Mouse (Mus musculus) limb, embryonic 14.5 days (tissue): ENCODE data around the gene Nthl1. TPM values are rescaled to one million over a fixed set of nuclear protein-coding genes. Genes with fewer than 3 reads are reported as not detected.

Source experiments
- ATAC-seq: fragments of 200-750 bp; cut with Nextera tagmentation; 2 replicates; pipeline ENCODE4 v1.8.0; 2017; ENCODE audit warnings: low read depth, moderate number of reproducible peaks, moderate TSS enrichment; ENCODE audit not compliant: low FRiP score
- DNase-seq: peaks from one replicate; pipeline ENCODE4 v3.0.0-alpha.2; 2015; ENCODE audit warnings: low spot score
- H3K27ac ChIP-seq: fragments of 300-500 bp; sonication (generic); replicated peaks from 2 replicates; pipeline ENCODE4 v1.5.1; 2014; ENCODE audit warnings: low read depth, mild to moderate bottlenecking, low read length, moderate library complexity, mixed read lengths
- H3K27me3 ChIP-seq: fragments of 300-500 bp; sonication (generic); 2 replicates; pipeline ENCODE4 v1.6.1; 2014; ENCODE audit warnings: low read length, mixed read lengths; ENCODE audit not compliant: control insufficient read depth, insufficient read depth
- H3K36me3 ChIP-seq: fragments of 300-500 bp; sonication (generic); 2 replicates; pipeline ENCODE4 v1.6.1; 2014; ENCODE audit warnings: mild to moderate bottlenecking, low read length, moderate library complexity, mixed read lengths; ENCODE audit not compliant: control insufficient read depth, insufficient read depth
- H3K4me1 ChIP-seq: fragments of 300-500 bp; sonication (generic); 2 replicates; pipeline ENCODE4 v1.6.1; 2014; ENCODE audit warnings: antibody characterized with exemption, low read length, mixed read lengths; ENCODE audit not compliant: control insufficient read depth, insufficient read depth
- H3K4me2 ChIP-seq: fragments of 300-500 bp; sonication (generic); replicated peaks from 2 replicates; pipeline ENCODE4 v1.6.1; 2014; ENCODE audit warnings: low read depth, mild to moderate bottlenecking, low read length, moderate library complexity; ENCODE audit not compliant: severe bottlenecking
- H3K4me3 ChIP-seq: fragments of 300-500 bp; sonication (generic); replicated peaks from 2 replicates; pipeline ENCODE4 v1.5.1; 2014; ENCODE audit warnings: low read length
- H3K9ac ChIP-seq: fragments of 300-500 bp; sonication (generic); 2 replicates; pipeline ENCODE4 v1.6.1; 2014; ENCODE audit warnings: mild to moderate bottlenecking, low read depth, low read length, moderate library complexity; ENCODE audit not compliant: severe bottlenecking
- H3K9me3 ChIP-seq: fragments of 300-500 bp; sonication (generic); 2 replicates; pipeline ENCODE4 v1.6.1; 2016; ENCODE audit warnings: low read length; ENCODE audit not compliant: control insufficient read depth
- POLR2A ChIP-seq: fragments of 200-500 bp; IDR thresholded peaks from 2 replicates; pipeline ENCODE4 v1.8.0; 2012; ENCODE audit warnings: inconsistent platforms, mild to moderate bottlenecking, moderate library complexity, borderline replicate concordance; ENCODE audit not compliant: insufficient read depth, insufficient read length; ENCODE audit errors: extremely low read depth
- WGBS: fragments of 180-500 bp; shearing (Covaris S2); extraction: QIAGEN DNeasy Blood & Tissue Kit; methylation state at CpG from one replicate; pipeline ENCODE4 v1.1.7; 2014; 5-methylcytosine and 5-hydroxymethylcytosine counted together
- polyA plus RNA-seq, 2 experiments: library from polyadenylated mRNA; depleted of rRNA in 1 of 2; stranded (reverse) in 1 of 2; unstranded in 1 of 2; fragments of >200 nt; fragmentation: Nextera tagmentation in 1 of 2; extraction: Ambion mirVana in 1 of 2; gene quantifications; 2 replicates each; pipeline versions ENCODE4 v1.2.1 to v1.2.3; 2012 to 2014

Gene Nthl1
- polyA plus RNA-seq (2012; rRNA removed) (28.5 and 30.0 TPM in 2 replicates), polyA plus RNA-seq (2014; fragmentation: Nextera tagmentation; extraction: Ambion mirVana) (17.8 and 21.5 TPM in 2 replicates)

GRCm38 (mm10) chr17:24632167-24632812 is at the start of gene Nthl1, which contains the start of gene Tsc2:
Gene Nthl1 (plus strand): TSS chr17:24632680.
Gene Tsc2 (minus strand): TSS chr17:24632630.
- ATAC-seq (peak; percentile 90), DNase-seq (peak; percentile 88)
- Histone ChIP-seq H3K27ac (peak within 1 kb of the TSS; percentile 90), H3K36me3 (peaks cover 40% of the 10 kb centered on the region), H3K4me3 (peak within 1 kb of the TSS; percentile 62), H3K4me1 (peaks cover 16% of the 10 kb centered on the region), H3K27me3 (no peaks in the 10 kb centered on the region), H3K4me2 (peak within 1 kb of the TSS; percentile 82), H3K9ac (peak within 1 kb of the TSS; percentile 69), H3K9me3 (no peaks in the 10 kb centered on the region)
- WGBS = 1% methylated on average over 51 of the region's 51 CpGs
- peak; percentile 64; the same call in 1 of the 2 replicates for TF ChIP-seq POLR2A

- ATAC-seq (no peak), DNase-seq (no peak)
- TF ChIP-seq POLR2A = no peak
- Histone ChIP-seq H3K4me2 (no peak overlapping the region), H3K9ac (no peak overlapping the region), H3K27ac (no peak overlapping the region), H3K4me3 (no peak overlapping the region), H3K9me3 (no peaks in the 10 kb centered on the region), H3K4me1 (no peaks in the 10 kb centered on the region), H3K27me3 (no peaks in the 10 kb centered on the region), H3K36me3 (peaks cover 87% of the 10 kb centered on the region)
- 67% methylated on average over 5 of the region's 5 CpGs for WGBS
Observed at GRCm38 (mm10) chr17:24583599-24584460, 48.6 kb upstream of the Nthl1 start.

GRCm38 (mm10) chr17:24584520-24584919 is 48.0 kb upstream of the Nthl1 start:
- peaks cover 86% of the 10 kb centered on the region for H3K36me3 ChIP-seq
- H3K4me3 ChIP-seq = no peak overlapping the region
- DNase-seq = no peak
- no peaks in the 10 kb centered on the region for H3K9me3 ChIP-seq
- 74% methylated on average over 3 of the region's 3 CpGs for WGBS
- H3K27ac ChIP-seq = no peak overlapping the region
- no peak overlapping the region for H3K4me2 ChIP-seq
- TF ChIP-seq POLR2A = no peak
- H3K4me1 ChIP-seq = no peaks in the 10 kb centered on the region
- no peak overlapping the region for H3K9ac ChIP-seq
- ATAC-seq = no peak
- H3K27me3 ChIP-seq = no peaks in the 10 kb centered on the region

GRCm38 (mm10) chr17:24586532-24586931 is 45.9 kb upstream of the Nthl1 start:
- H3K27me3 ChIP-seq = no peaks in the 10 kb centered on the region
- no peak overlapping the region for H3K4me3 ChIP-seq
- no peaks in the 10 kb centered on the region for H3K4me1 ChIP-seq
- H3K4me2 ChIP-seq = no peak overlapping the region
- WGBS = 94% methylated on average over 4 of the region's 4 CpGs
- DNase-seq (no peak), ATAC-seq (no peak)
- no peak overlapping the region for H3K27ac ChIP-seq
- no peaks in the 10 kb centered on the region for H3K9me3 ChIP-seq
- no peak for TF ChIP-seq POLR2A
- H3K9ac ChIP-seq = no peak overlapping the region
- H3K36me3 ChIP-seq = peaks cover 83% of the 10 kb centered on the region

- H3K4me2 ChIP-seq = no peak overlapping the region
- no peak for DNase-seq
- H3K9ac ChIP-seq = no peak overlapping the region
- H3K9me3 ChIP-seq = no peaks in the 10 kb centered on the region
- WGBS = 94% methylated on average over 3 of the region's 3 CpGs
- no peak for TF ChIP-seq POLR2A
- no peak for ATAC-seq
- H3K4me3 ChIP-seq = no peak overlapping the region
- H3K27me3 ChIP-seq = no peaks in the 10 kb centered on the region
- H3K27ac ChIP-seq = no peak overlapping the region
- peaks cover 91% of the 10 kb centered on the region for H3K36me3 ChIP-seq
- no peaks in the 10 kb centered on the region for H3K4me1 ChIP-seq
Observed at GRCm38 (mm10) chr17:24590943-24591342, 41.5 kb upstream of the Nthl1 start.
